Mouse (Mus musculus) thymus, postnatal 10 days (tissue): ENCODE results near the gene Ypel1.

Source experiments
- DNase-seq, 2 experiments: peaks; one replicate each; pipeline ENCODE4 v3.0.0; 2021; ENCODE audit warnings: low spot score in 2 of 2

Gene Ypel1

DNA sequence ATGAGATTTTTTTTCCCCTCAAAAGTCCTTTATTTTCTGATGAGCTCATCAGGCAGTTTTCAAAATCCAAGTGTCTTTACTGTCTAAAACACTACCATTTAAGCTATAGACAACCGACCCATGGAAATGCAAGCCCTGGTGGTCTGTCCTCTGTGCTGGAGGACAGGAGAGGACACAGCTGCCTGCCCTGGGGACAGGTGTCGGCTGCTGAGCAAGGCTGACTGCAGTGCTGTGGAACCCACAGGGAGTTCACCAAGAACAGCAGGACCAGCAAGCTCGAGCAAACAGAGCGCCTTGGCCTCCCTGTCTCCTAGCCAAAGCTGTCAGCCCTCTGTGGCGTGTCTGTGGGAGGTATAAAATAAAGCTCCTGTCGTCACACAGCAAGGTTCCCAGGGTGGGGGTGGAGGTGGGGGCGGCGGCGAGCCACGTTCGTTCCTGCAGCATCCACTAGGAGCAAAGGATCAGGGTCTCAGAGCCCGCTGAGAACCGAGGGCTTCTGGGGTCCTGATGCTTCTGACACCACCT lies 17.2 kb downstream of the Ypel1 start:
- DNase-seq: no peak

DNA sequence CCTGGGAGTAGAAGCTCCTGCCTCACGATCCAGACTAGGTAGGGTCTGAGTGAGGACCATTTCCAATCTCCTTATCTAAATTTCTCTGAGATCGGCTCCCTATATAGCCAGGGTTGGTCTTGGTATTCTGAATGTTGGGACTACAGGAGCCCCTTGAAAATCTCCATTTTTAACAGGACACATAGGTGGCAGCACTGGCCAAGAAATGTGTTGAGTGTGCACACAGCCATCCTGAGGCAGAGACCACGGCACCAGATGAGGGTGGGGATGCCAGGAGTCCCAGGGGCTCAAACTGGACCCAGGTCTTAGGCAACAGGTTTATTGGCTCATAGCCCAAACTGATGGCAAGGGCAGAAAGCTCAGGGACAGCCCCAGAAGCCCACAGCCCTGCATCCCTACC lies 18.9 kb downstream of the Ypel1 start:
- no peak for DNase-seq

DNA sequence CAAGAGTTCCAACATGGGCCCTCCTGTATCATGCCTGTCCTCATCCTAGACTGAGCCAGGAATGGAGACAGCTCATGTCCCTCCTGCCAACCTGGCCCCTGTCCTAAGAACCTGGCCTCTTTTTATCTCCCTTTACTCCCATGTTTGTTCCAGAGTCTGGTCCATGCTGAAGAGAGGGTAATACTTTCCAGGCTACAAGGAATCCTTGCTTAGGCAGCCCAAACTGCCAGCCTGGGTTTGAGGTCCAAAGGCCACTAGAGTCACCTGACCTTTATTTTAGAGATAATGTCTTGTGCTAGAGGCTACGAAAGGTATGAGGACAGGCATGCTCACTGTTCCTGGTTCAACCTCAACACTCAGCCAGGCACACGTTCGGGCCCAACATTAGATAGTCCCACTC lies 27.4 kb downstream of the Ypel1 start:
- no peak for DNase-seq

DNA sequence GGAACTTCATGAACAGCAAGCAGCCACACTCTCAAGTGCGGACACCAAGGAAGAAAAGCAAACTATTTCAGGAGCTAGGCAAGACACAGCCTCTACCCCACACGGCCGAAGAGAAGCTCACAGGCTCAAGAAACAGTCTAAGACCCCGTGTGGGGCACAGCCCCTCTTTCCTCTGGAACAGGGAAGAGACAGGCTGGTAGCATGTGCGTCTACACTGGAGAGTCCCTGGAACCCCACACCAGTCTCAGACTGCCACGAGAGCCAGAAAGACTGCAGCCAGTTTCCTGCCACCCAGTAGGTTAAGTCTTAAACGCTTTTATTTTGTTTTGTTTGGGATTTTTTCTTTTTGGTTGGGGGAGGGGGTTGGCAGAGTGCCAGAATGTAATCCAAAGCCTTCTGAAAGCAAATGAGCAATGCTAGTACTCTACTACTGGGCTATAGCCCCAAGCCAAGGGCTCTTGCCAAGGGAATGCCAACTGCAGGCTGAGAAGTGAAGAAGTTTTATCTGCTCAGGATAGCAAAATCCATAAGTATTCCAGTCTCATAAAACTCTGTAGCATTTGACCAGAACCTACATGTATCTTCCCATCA lies 33.2 kb downstream of the Ypel1 start:
- DNase-seq: no peak

DNA sequence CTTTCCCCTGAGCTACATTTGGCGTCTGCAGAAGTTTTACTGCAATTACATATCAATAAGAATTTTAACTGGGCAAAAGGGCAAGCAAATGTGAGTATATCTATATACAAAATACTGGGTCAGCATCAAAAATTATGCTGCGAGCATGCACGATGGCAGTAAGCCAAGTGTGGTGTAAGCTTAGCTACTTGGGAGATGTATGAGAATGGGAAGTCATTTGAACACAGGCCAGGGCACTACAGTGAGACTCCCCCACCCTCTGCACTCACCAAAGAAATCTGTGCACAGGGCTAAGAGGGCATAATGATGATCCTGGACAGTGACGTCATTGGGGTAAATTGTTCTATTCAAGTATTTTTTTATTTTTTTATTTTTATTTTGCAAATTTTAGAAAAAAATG lies 35.1 kb downstream of the Ypel1 start:
- no peak for DNase-seq

DNA sequence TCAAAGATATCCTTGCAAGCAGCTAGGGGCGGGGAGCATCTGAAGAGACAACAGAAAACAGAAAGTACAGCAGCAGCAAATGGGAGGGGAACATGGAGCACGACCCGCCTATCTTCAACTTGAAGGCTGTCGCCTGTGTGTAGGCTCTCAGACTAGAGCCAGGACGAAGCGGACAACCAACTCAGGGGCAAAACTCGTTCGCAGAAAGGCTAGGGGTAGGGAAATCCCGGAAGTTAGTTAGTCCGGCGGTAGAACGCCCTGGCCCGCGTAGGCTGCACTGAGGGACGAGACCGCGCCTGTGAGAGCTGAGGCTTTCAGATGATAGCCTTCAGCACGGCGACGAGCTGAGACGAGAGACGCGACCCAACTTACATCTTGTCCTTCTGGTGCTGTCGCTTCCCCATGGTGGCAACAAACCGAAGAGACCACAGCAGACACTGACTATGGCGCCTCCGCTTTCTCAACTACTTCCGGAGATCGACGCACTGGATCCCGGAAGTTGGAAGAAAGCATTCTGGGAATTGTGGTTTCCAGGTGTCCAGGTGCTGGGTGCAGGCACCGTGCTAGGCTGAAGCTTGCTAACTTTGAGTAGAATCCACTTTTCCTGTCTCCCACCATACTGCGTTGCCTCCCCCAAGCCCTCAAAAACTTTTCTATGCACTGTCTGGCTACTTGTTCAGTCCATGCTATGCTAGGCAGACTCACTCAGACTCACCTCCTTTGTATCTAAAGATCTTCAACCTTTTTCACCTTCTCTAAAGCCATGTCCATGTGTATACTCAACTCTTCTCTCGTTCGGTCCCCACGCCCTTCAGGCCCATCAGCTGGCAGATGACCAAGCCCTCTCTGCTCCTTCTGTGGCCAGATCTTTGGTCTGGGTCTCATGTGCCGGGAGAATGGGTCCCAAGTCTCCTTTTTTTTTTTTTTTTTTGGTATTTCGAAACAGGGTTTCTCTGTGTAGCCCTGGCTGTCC lies 41.6 kb downstream of the Ypel1 start, which contains the start of gene Ppil2:
Ppil2 (minus strand) TSS at position 487 of the 973 bp plus-strand sequence.
- peak; percentile 62 to 69 for DNase-seq

DNA sequence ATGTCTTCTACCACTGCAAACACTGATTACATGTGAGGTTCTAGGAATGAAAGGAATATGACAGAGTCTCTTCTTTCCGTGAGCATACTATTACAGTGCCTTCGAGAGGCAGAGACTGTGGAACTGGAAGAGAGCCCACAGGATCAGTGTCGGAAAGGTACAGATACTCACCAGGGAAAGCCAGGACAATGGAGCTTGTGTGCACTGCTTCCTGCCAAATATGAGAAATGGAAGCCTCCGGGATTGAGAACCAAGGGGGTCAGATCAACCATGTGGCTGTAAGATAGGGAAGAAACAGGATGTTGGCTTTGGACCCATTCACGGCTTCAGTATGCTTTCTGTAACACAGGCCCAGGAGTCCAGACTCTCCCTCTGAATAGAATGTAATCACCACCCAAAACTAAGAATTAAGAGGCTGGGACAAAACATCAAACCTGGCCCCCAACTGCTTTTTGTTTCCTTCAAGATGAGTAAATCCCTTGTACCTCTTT lies 47.9 kb downstream of the Ypel1 start:
- DNase-seq: no peak

DNA sequence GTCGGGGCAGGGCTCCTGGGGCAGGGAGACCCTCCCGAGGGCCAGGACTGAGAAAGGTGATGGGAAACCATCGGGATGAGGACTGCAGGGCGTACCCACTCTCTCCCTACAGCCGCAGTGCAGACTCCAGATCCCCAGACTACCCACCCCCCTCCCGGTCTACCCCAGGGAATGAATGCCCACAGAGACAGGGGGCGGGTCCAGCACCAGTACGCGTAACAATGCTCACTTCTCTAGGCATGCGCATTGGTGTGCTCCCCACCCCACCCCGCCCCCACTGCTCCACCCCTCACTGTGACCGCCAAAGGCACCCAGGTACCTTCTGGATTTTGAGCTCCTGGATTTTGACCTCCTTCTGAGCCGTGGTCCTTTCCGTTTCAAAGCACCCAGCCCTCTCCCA lies 52.1 kb downstream of the Ypel1 start:
- DNase-seq: no peak

DNA sequence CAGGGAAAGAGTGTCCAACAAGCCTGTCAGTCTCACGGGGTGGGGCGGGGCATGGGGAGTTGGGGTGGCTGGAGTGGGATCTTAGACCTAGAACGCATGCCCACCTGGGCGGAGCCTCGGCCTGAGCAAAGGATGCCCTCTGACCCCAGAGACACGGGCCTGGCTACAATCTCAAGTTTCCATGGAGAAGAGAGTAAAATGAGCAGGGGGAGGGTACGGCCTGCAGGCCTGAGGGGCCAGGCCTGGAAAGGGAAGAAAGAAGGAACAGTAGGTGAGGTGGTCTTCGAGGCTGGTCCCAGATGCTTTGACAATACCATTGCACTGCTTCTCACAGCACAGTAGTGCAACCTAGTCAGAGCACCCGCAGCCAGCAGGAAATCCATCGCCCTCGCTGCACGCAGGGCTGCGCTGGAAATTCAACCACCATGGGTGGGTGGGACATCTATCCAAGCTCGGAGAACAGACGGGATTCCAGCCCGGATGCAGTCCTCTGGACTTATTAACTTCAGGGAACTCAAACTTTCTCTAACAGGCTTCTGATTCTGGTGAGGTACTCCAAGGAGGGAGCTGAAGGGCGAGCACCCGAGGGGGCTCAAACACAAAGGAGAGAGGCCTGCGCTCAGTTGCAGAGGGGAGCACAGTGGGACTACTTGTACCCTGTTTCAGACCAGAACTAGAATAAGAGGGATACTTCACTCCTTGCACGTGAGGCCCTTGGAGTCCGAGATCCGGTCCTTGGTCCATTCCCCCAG lies 54.8 kb downstream of the Ypel1 start:
- peak in 1 of 2 experiments; percentile 28 for DNase-seq

DNA sequence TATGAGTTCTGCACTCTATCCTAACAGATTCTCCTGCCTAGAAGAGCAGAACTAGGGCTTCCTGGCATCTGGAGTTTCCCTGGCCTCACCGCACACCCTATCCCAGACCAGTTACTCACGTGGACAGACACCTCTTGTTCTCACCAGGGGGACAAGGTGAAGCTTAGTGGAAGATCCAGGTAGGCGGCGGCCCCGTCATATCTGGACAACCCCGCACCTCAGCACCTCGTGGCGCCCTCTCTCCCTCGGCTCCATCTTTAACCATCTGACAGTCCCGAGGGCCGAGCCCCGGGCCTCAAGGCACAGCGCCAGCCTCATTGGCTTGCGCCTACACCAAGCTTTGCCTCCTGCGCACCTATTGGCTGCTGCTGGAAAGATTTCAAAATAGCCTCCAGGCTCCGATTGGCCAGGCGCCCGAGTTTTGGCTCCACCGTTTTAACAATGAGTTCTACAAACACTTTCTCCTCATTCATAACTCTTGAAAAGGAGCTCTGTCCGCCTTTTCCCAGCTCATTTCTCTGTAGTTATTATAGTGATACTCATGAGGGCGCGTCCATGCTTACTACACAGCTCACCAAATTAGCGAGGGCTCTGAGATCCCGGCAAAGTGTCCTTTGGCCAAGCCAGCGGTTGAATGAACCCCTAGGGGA lies 55.5 kb downstream of the Ypel1 start, which contains the start of gene 2610318N02Rik:
2610318N02Rik (minus strand) TSS at position 297 of the 650 bp plus-strand sequence.
- peak; percentile 75 to 76 for DNase-seq

DNA sequence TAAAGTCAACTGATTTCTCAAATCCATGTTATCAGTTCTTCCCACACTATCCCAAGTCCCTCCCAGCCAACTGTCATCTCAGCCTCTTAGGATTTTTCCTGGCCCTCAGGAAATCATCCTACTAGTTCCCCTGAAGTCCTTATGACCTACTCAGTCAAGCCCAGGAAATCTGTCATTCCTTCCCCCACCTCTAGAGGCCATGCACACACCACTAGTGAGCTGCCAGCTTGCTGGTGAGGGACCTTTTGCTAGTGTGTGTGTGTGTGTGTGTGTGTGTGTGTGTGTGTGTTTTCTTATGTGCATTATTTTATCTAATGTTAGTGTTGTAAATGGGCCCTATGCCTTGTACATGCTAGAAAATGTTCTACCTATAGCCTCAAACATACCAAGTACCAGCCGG lies 57.8 kb downstream of the Ypel1 start:
- peak; percentile 43 to 64 for DNase-seq

DNA sequence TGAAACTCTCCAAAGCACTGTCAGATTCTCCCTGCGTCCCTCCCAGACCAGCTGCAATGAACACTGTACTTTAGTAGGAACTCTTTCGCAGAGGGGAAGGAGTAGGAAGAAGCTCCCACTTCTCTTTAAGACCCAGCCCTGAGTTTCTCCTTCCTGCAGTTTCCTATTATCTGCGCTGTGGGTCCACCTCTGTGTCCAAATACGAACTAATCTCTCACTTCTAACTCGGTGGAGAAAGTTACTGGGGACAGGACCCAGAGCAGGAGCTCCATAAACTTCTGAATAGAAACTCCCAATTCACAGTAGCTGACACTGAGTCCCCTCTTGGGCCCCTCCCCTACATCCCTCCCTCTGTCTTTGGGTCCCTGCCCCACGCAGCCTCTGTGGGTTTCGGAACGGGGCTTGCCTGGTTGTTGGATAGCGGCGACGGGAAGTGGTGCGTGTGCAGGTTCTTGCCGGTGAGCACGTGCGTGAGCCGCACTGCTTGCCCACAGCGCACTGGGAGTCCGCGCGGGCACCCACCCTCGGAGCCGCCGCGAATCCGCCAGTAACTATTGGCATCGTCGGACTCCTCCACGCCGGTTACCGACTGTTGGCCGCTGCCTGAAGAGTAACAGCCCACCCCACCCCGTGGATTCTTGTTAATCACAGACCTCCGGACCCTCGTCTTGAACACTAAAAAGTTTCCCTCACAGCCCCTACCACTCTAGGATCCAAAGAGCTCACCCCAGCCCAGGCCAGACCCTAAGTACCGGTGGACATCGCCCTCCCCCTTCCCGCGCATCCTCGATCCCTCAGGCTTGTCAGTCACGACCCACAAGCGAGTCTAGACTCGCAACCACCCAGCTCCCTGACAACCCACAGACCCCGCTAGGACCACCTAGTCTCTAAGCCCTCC lies 61.9 kb downstream of the Ypel1 start:
- peak; percentile 30 to 31 for DNase-seq

DNA sequence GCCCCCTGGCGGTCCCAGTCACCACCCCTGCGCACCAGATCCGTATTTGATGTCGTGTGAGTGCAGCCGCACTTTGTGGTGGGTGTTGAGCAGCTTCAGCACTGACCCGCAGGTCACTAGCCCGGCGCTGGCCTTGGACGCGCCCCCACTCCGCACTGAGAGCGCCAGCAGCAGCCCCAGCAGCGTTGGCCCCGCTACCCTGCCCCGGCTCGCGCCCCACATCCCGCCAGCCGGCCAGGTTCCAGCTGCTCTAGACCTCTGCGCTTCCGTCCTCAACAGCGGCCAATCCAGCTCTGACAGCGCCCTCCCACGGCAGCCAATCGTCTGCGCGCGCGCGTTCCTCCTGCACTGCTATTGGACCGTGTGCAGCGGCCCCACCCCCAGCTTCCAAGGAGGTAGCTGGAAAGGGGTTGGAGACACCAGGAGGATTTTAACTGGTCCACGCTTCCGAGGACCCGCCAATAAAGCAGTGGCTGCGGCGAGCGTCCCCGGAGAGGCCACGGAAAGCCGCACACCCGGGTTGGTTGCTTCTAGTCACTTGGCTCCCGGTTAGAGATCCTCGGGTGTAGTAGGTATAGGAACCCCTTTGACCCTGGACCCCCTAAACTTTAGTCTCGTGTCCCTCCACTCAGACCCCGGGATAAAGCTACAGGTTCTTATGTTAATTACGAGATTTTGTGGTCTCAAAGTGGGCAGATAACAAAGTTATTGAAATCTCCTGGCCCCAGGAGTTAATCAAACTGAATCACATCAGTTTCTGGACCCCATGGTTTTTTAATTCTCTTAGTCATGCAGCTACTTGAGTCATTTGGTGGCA lies 62.8 kb downstream of the Ypel1 start, which contains the start of gene Sdf2l1:
Sdf2l1 (minus strand) TSS at position 295 of the 817 bp plus-strand sequence.
- DNase-seq: peak; percentile 93 to 95

DNA sequence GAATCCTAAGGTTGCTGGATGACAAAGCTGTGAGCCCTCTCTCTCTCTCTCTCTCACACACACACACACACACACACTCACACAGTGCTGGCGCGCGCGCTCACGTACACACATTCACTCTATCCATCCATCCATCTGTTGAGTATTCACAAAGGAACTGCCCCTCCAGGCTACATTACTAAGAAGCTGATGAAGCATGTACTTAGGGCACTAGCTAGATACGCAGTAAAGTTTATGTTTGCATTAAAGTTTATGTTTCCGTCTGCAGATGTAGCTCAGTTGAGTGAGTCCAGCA lies 63.4 kb downstream of the Ypel1 start:
- DNase-seq: no peak
